8 mouse cellular contexts compared by ENCODE assay signal in genomic region chr15:96696486-96697284, GRCm38 (mm10). TPM values are rescaled to one million over a fixed set of nuclear protein-coding genes. Genes with fewer than 3 reads are reported as not detected.
DNase-seq lines count a peak whose midpoint lies in the region; ATAC-seq and TF ChIP-seq lines count a peak whose summit lies in the region.

No protein-coding gene starts in this region.

- peak overlapping the region; percentile 21 for H3K9ac ChIP-seq in heart, adult 2 months (ENCODE audit: low read depth, low read length)
- peak overlapping the region; percentile 98 for H3K9ac ChIP-seq in MEL (ENCODE audit: control insufficient read depth, low read depth, low read length, poor library complexity, severe bottlenecking)
- peak overlapping the region; percentile 99 for H3K9ac ChIP-seq in heart, postnatal 0 days (replicated peaks; ENCODE audit: low read depth, low read length)

- WGBS in heart, adult 2 months = 21% methylated on average over 13 of the region's 13 CpGs
- WGBS in heart, postnatal 0 days = 25% methylated on average over 13 of the region's 13 CpGs

- no peak for ATAC-seq in heart, postnatal 0 days (ENCODE audit: insufficient read depth, low read depth)
- 0 out of 2 replicates have a peak, but pooled peaks have one; percentile 16 for ATAC-seq in megakaryocyte, adult 5-6 weeks (ENCODE audit: poor library complexity, severe bottlenecking)

- intact Hi-C loops in heart, adult 2 months (cut with DNase I) = loop anchor here (5.0 to 10.0 kb wide), 4 partner anchors 76 to 488 kb away; partner anchors contain the start of gene Arid2
- intact Hi-C loops in heart, postnatal 36 days (cut with DNase I) = loop anchor here (5.0 to 10.0 kb wide), 3 partner anchors 241 to 1086 kb away; partner anchors contain the start of gene Arid2

- H3K27ac ChIP-seq in heart, adult 2 months = peak overlapping the region; percentile 99
- peak overlapping the region; percentile 91; the same call in 1 of the 2 replicates for H3K27ac ChIP-seq in MEL (ENCODE audit: control insufficient read depth, low read depth, low read length)
- peak overlapping the region; percentile 99 for H3K27ac ChIP-seq in heart, postnatal 0 days (ENCODE audit: low read depth)

- H3K4me1 ChIP-seq in heart, adult 2 months (ENCODE audit: control insufficient read depth, insufficient read depth, low read length) = peaks cover 4% of the 10 kb centered on the region
- H3K4me1 ChIP-seq in MEL (ENCODE audit: control insufficient read depth in 1 of 2, insufficient read depth in 2 of 2, low read length in 2 of 2) = peaks cover 8 to 39% of the 10 kb centered on the region in 2 experiments; a peak in 3 of 4 replicates
- peaks cover 22% of the 10 kb centered on the region for H3K4me1 ChIP-seq in heart, postnatal 0 days (ENCODE audit: control insufficient read depth, insufficient read depth)

- H3K36me3 ChIP-seq in heart, adult 2 months (ENCODE audit: control insufficient read depth, insufficient read depth, low read length) = peaks cover 50% of the 10 kb centered on the region
- H3K36me3 ChIP-seq in MEL (ENCODE audit: control insufficient read depth in 1 of 2, insufficient read depth in 2 of 2, low read length in 2 of 2) = peaks cover 63 to 68% of the 10 kb centered on the region in 2 experiments
- peaks cover 68% of the 10 kb centered on the region for H3K36me3 ChIP-seq in heart, postnatal 0 days (replicated peaks; ENCODE audit: control insufficient read depth, insufficient read depth, low read length)

- H3K79me2 ChIP-seq in heart, adult 2 months (replicated peaks; ENCODE audit: control insufficient read depth, insufficient read depth, low read length) = no peaks in the 10 kb centered on the region
- H3K79me2 ChIP-seq in MEL (ENCODE audit: control insufficient read depth, insufficient read depth, low read length, poor library complexity) = peaks cover 75% of the 10 kb centered on the region

- no peak for DNase-seq in heart, adult 2 months
- DNase-seq in heart, postnatal 36 days = no peak
- peak; percentile 62 for DNase-seq in MEL (ENCODE audit: low read depth, low spot score)
- DNase-seq in heart, postnatal 0 days (ENCODE audit: low spot score) = peak; percentile 32
- no peak for DNase-seq in urinary bladder, postnatal 14 days (ENCODE audit: low spot score)
- no peak for DNase-seq in natural killer cell, adult 2 months (ENCODE audit: low spot score in 2 of 2)
- no peak for DNase-seq in thymus, postnatal 4 days

- no peak for TF ChIP-seq RAD21 in MEL (IDR thresholded peaks at IDR 0.05; ENCODE audit: low read depth, low read length)

- H3K9me3 ChIP-seq in MEL (replicated peaks; ENCODE audit: insufficient read depth, low read length) = no peaks in the 10 kb centered on the region
- no peaks in the 10 kb centered on the region for H3K9me3 ChIP-seq in heart, postnatal 0 days (replicated peaks; ENCODE audit: control insufficient read depth, low read length)

- H3K27me3 ChIP-seq in heart, adult 2 months (ENCODE audit: control insufficient read depth, insufficient read depth, low read length) = no peaks in the 10 kb centered on the region
- H3K27me3 ChIP-seq in MEL (ENCODE audit: control insufficient read depth in 1 of 2, insufficient read depth in 2 of 2, low read length in 2 of 2) = no peaks in the 10 kb centered on the region
- no peaks in the 10 kb centered on the region for H3K27me3 ChIP-seq in heart, postnatal 0 days (ENCODE audit: control insufficient read depth, insufficient read depth, low read length)

- H3K4me2 ChIP-seq in heart, postnatal 0 days (ENCODE audit: low read depth, low read length) = peak overlapping the region; percentile 91

- 0 out of 2 replicates have a peak, but pooled peaks have one; percentile 16 for TF ChIP-seq POLR2A in heart, adult 2 months (IDR thresholded peaks at IDR 0.05; ENCODE audit: insufficient read depth, low read depth, low read length)
- TF ChIP-seq POLR2A in MEL (IDR thresholded peaks at IDR 0.05; ENCODE audit: control insufficient read depth in 1 of 2, insufficient read depth in 1 of 2, low read depth in 1 of 2, low read length in 2 of 2, poor library complexity in 1 of 2) = peak in 1 of 2 experiments; percentile 29; a peak in 1 of 4 replicates

- no peak for TF ChIP-seq CTCF in heart, adult 2 months (IDR thresholded peaks at IDR 0.05)
- TF ChIP-seq CTCF in MEL (IDR thresholded peaks at IDR 0.05 in 2 of 3, conservative IDR thresholded peaks at IDR 0.05 in 1 of 3; ENCODE audit: control insufficient read depth in 1 of 3, insufficient read depth in 1 of 3, low read depth in 2 of 3, low read length in 3 of 3, poor library complexity in 1 of 3, severe bottlenecking in 1 of 3) = no peak
- no peak for TF ChIP-seq CTCF in heart, postnatal 0 days (IDR thresholded peaks at IDR 0.05; ENCODE audit: low read depth)

- TF ChIP-seq EP300 in heart, adult 2 months (IDR thresholded peaks at IDR 0.05; ENCODE audit: insufficient read depth, low read depth, low read length) = no peak
- no peak for TF ChIP-seq EP300 in MEL (IDR thresholded peaks at IDR 0.05; ENCODE audit: low read depth in 1 of 2, low read length in 2 of 2)
- 0 out of 2 replicates have a peak, but pooled peaks have one; percentile 16 for TF ChIP-seq EP300 in heart, postnatal 0 days (IDR thresholded peaks at IDR 0.05; ENCODE audit: low read depth)

- H3K4me3 ChIP-seq in heart, adult 2 months = peak overlapping the region; percentile 88
- peak overlapping the region; percentile 74 to 86 for H3K4me3 ChIP-seq in MEL (ENCODE audit: control insufficient read depth in 1 of 2, insufficient read depth in 1 of 2, low read depth in 2 of 2, low read length in 2 of 2)
- peak overlapping the region; percentile 78 for H3K4me3 ChIP-seq in heart, postnatal 0 days (ENCODE audit: low read depth, low read length)

TF ChIP-seq in MEL, 35 proteins besides CTCF, POLR2A, EP300 and RAD21:
- TF ChIP-seq MXI1 (IDR thresholded peaks at IDR 0.05; ENCODE audit: low read depth, low read length) (0 out of 2 replicates have a peak, but pooled peaks have one; percentile 12), ZNF384 (IDR thresholded peaks at IDR 0.05; ENCODE audit: low read depth, low read length) (0 out of 2 replicates have a peak, but pooled peaks have one; percentile 36), KAT2A (conservative IDR thresholded peaks at IDR 0.05; ENCODE audit: low read depth, low read length) (no peak), SIN3A (IDR thresholded peaks at IDR 0.05; ENCODE audit: low read length) (0 out of 2 replicates have a peak, but pooled peaks have one; percentile 58)

RNA-seq across cellular contexts. Expression of gene Slc38a2, which starts 2.8 kb away (rescaled TPM):
- 100 to 1,000 TPM; 149 to 209 TPM for total RNA-seq in heart, adult 2 months (2021)
- 59.3 and 109 TPM in 2 replicates for polyA plus RNA-seq in heart, adult 2 months (2012; rRNA removed)
- 100 to 1,000 TPM; 173 to 251 TPM for total RNA-seq in heart, postnatal 36 days (2021)
- 80.6 and 150 TPM in 2 replicates for total RNA-seq in MEL (2012; rRNA removed)
- 100 to 1,000 TPM; 177 to 590 TPM for polyA plus RNA-seq in MEL (2012; ENCODE audit: insufficient read depth in 1 of 2, insufficient read length in 2 of 2, low read depth in 1 of 2, low replicate concordance in 2 of 2, missing spikeins in 1 of 2)
- total RNA-seq in heart, postnatal 0 days (2014; rRNA removed; ENCODE audit: low replicate concordance) = 225 and 263 TPM in 2 replicates
- polyA plus RNA-seq in heart, postnatal 0 days (2015; fragmentation: Nextera tagmentation; extraction: Ambion mirVana) = 130 and 144 TPM in 2 replicates
- total RNA-seq in megakaryocyte, adult 5-6 weeks (2015) = 125 and 137 TPM in 2 replicates
- total RNA-seq in megakaryocyte, adult 5-6 weeks (2017) = 63.8 and 68.3 TPM in 2 replicates

RNA-seq across cellular contexts. Expression of gene Slc38a1, which starts 54.0 kb away (rescaled TPM):
- 10 to 100 TPM; 11.8 to 12.8 TPM for total RNA-seq in heart, adult 2 months (2021)
- polyA plus RNA-seq in heart, adult 2 months (2012; rRNA removed) = 12.7 and 14.2 TPM in 2 replicates
- 10 to 100 TPM; 11.2 to 20.3 TPM for total RNA-seq in heart, postnatal 36 days (2021)
- not detected in 2 replicates for total RNA-seq in MEL (2012; rRNA removed)
- polyA plus RNA-seq in MEL (2012; ENCODE audit: insufficient read depth in 1 of 2, insufficient read length in 2 of 2, low read depth in 1 of 2, low replicate concordance in 2 of 2, missing spikeins in 1 of 2) = under 1 TPM in 1 of 2 experiments, not detected in 1; 0.03 TPM
- 52.4 and 57.8 TPM in 2 replicates for total RNA-seq in heart, postnatal 0 days (2014; rRNA removed; ENCODE audit: low replicate concordance)
- 43.6 and 56.7 TPM in 2 replicates for polyA plus RNA-seq in heart, postnatal 0 days (2015; fragmentation: Nextera tagmentation; extraction: Ambion mirVana)
- 58.7 and 69.9 TPM in 2 replicates for total RNA-seq in megakaryocyte, adult 5-6 weeks (2015)
- total RNA-seq in megakaryocyte, adult 5-6 weeks (2017) = 43.8 and 48.4 TPM in 2 replicates

Comparison
In these comparisons a context has a peak if more than half of its experiments do, and no peak if none do; other contexts are left out.
1. DNase-seq: peak in MEL (single experiment) and heart, postnatal 0 days (single experiment); none in heart, adult 2 months (0 of 2), heart, postnatal 36 days (0 of 2), urinary bladder, postnatal 14 days (single experiment), natural killer cell, adult 2 months (0 of 2) and thymus, postnatal 4 days (single experiment).
2. H3K9ac ChIP-seq: peak in every context shown above with its lines; median percentile 99 in heart, postnatal 0 days; 98 in MEL; 21 in heart, adult 2 months.
3. RNA of gene Slc38a1, which starts 54.0 kb away (total RNA-seq): 43.8 to 69.9 TPM in megakaryocyte, adult 5-6 weeks, 52.4 to 57.8 TPM in heart, postnatal 0 days, 11.2 to 20.3 TPM in heart, postnatal 36 days and 11.8 to 12.8 TPM in heart, adult 2 months; not detected in MEL; every median in the first group is over 10 times any median in the second.
4. Peak in every context shown above with its lines, with median percentiles within 50 percentile points of each other: H3K27ac ChIP-seq and H3K4me3 ChIP-seq.